Mouse (Mus musculus): ENCODE measurements around the gene Qrich1. TPM values are rescaled to one million over a fixed set of nuclear protein-coding genes. Genes with fewer than 3 reads are reported as not detected.

Qrich1 gene
- polyA plus RNA-seq, 1 experiment = 44.0 TPM

GRCm38 (mm10) chr9:108577934-108578544 lies 61.4 kb downstream of the Qrich1 start:
- peaks cover 3% of the 10 kb centered on the region for H3K79me2 ChIP-seq (ENCODE audit: control insufficient read depth, insufficient read depth)
- peak overlapping the region; percentile 93 for H3K4me2 ChIP-seq (ENCODE audit: low read depth)
- H3K27me3 ChIP-seq (ENCODE audit: control insufficient read depth, insufficient read depth, insufficient read length) = no peaks in the 10 kb centered on the region
- H3K36me3 ChIP-seq (ENCODE audit: control insufficient read depth, insufficient read depth) = no peaks in the 10 kb centered on the region
- TF ChIP-seq MAX (IDR thresholded peaks at IDR 0.05; ENCODE audit: low read depth) (no peak), POLR2A (IDR thresholded peaks at IDR 0.05; ENCODE audit: insufficient read length, low read depth) (no peak)
- peak overlapping the region; percentile 82 for H3K4me3 ChIP-seq
- H3ac ChIP-seq (ENCODE audit: control insufficient read depth, insufficient read length) = peak overlapping the region; percentile 64

GRCm38 (mm10) chr9:108578545-108579343 lies 62.1 kb downstream of the Qrich1 start, which contains the start of gene Wdr6:
Gene Wdr6 (minus strand): TSS chr9:108578739.
- peaks cover 3% of the 10 kb centered on the region for H3K79me2 ChIP-seq (ENCODE audit: control insufficient read depth, insufficient read depth)
- peak within 1 kb of the TSS; percentile 93 for H3K4me2 ChIP-seq (ENCODE audit: low read depth)
- peak within 1 kb of the TSS; percentile 82 for H3K4me3 ChIP-seq
- TF ChIP-seq USF1 (IDR thresholded peaks at IDR 0.05; ENCODE audit: low read depth) (no peak), POLR2A (IDR thresholded peaks at IDR 0.05; ENCODE audit: insufficient read length, low read depth) (peak; percentile 75), POLR2AphosphoS2 (IDR thresholded peaks at IDR 0.05; ENCODE audit: insufficient read length, low read depth) (peak; percentile 71)
- H3K36me3 ChIP-seq (ENCODE audit: control insufficient read depth, insufficient read depth) = no peaks in the 10 kb centered on the region
- H3ac ChIP-seq (ENCODE audit: control insufficient read depth, insufficient read length) = peak within 1 kb of the TSS; percentile 64
- H3K27me3 ChIP-seq (ENCODE audit: control insufficient read depth, insufficient read depth, insufficient read length) = no peaks in the 10 kb centered on the region

GRCm38 (mm10) chr9:108579344-108579690 lies 62.7 kb downstream of the Qrich1 start:
- H3K36me3 ChIP-seq (ENCODE audit: control insufficient read depth, insufficient read depth) = no peaks in the 10 kb centered on the region

GRCm38 (mm10) chr9:108587571-108588180 lies 71.1 kb downstream of the Qrich1 start:
- Histone ChIP-seq H3K79me2 (ENCODE audit: control insufficient read depth, insufficient read depth) (no peaks in the 10 kb centered on the region), H3ac (ENCODE audit: control insufficient read depth, insufficient read length) (no peak overlapping the region), H3K4me3 (no peak overlapping the region), H3K36me3 (ENCODE audit: control insufficient read depth, insufficient read depth) (no peaks in the 10 kb centered on the region), H3K4me2 (ENCODE audit: low read depth) (no peak overlapping the region), H3K27me3 (ENCODE audit: control insufficient read depth, insufficient read depth, insufficient read length) (no peaks in the 10 kb centered on the region)
- TF ChIP-seq SRF (IDR thresholded peaks at IDR 0.05; ENCODE audit: control insufficient read depth, insufficient read length, low read depth) = no peak
- TF ChIP-seq REST (IDR thresholded peaks at IDR 0.05; ENCODE audit: insufficient read depth, insufficient read length) = no peak
- no peak for TF ChIP-seq CEBPB (IDR thresholded peaks at IDR 0.05; ENCODE audit: insufficient read depth, poor library complexity, severe bottlenecking)
- TF ChIP-seq MYOG (IDR thresholded peaks at IDR 0.05; ENCODE audit: control insufficient read depth in 1 of 3, insufficient read depth in 1 of 3, insufficient read length in 2 of 3, low read depth in 2 of 3) = no peak
- TF ChIP-seq POLR2AphosphoS2 (IDR thresholded peaks at IDR 0.05; ENCODE audit: insufficient read length, low read depth) = no peak
- TF ChIP-seq POLR2A (IDR thresholded peaks at IDR 0.05; ENCODE audit: insufficient read length, low read depth) = no peak
- TF ChIP-seq USF1 (IDR thresholded peaks at IDR 0.05; ENCODE audit: low read depth) = no peak
- TF ChIP-seq MYOD1 (IDR thresholded peaks at IDR 0.05; ENCODE audit: control insufficient read depth in 1 of 3, insufficient read length in 2 of 3, low read depth in 2 of 3) = no peak
- no peak for TF ChIP-seq TCF3 (IDR thresholded peaks at IDR 0.05; ENCODE audit: insufficient read length, low read depth)
- no peak for TF ChIP-seq E2F4 (IDR thresholded peaks at IDR 0.05; ENCODE audit: insufficient read depth)
- TF ChIP-seq MAX (IDR thresholded peaks at IDR 0.05; ENCODE audit: low read depth) = no peak
- TF ChIP-seq TCF12 (IDR thresholded peaks at IDR 0.05; ENCODE audit: insufficient read depth, poor library complexity, severe bottlenecking) = no peak

More at GRCm38 (mm10) chr9:108579344-108579690, 62.7 kb downstream of the Qrich1 start:
- Histone ChIP-seq H3ac (ENCODE audit: control insufficient read depth, insufficient read length) (peak overlapping the region; percentile 64), H3K4me2 (ENCODE audit: low read depth) (peak overlapping the region; percentile 93), H3K4me3 (peak overlapping the region; percentile 82), H3K79me2 (ENCODE audit: control insufficient read depth, insufficient read depth) (peaks cover 3% of the 10 kb centered on the region), H3K27me3 (ENCODE audit: control insufficient read depth, insufficient read depth, insufficient read length) (no peaks in the 10 kb centered on the region)
- TF ChIP-seq REST (IDR thresholded peaks at IDR 0.05; ENCODE audit: insufficient read depth, insufficient read length) (no peak), POLR2AphosphoS2 (IDR thresholded peaks at IDR 0.05; ENCODE audit: insufficient read length, low read depth) (no peak), USF1 (IDR thresholded peaks at IDR 0.05; ENCODE audit: low read depth) (no peak), MYOD1 (IDR thresholded peaks at IDR 0.05; ENCODE audit: control insufficient read depth in 1 of 3, insufficient read length in 2 of 3, low read depth in 2 of 3) (no peak), MAX (IDR thresholded peaks at IDR 0.05; ENCODE audit: low read depth) (no peak), E2F4 (IDR thresholded peaks at IDR 0.05; ENCODE audit: insufficient read depth) (no peak), CEBPB (IDR thresholded peaks at IDR 0.05; ENCODE audit: insufficient read depth, poor library complexity, severe bottlenecking) (no peak), TCF3 (IDR thresholded peaks at IDR 0.05; ENCODE audit: insufficient read length, low read depth) (no peak), SRF (IDR thresholded peaks at IDR 0.05; ENCODE audit: control insufficient read depth, insufficient read length, low read depth) (no peak)

GRCm38 (mm10) chr9:108589229-108589628 lies 72.6 kb downstream of the Qrich1 start:
- no peak overlapping the region for H3K4me3 ChIP-seq
- H3K79me2 ChIP-seq (ENCODE audit: control insufficient read depth, insufficient read depth) = no peaks in the 10 kb centered on the region
- no peaks in the 10 kb centered on the region for H3K27me3 ChIP-seq (ENCODE audit: control insufficient read depth, insufficient read depth, insufficient read length)
- H3ac ChIP-seq (ENCODE audit: control insufficient read depth, insufficient read length) = no peak overlapping the region
- no peak overlapping the region for H3K4me2 ChIP-seq (ENCODE audit: low read depth)
- H3K36me3 ChIP-seq (ENCODE audit: control insufficient read depth, insufficient read depth) = no peaks in the 10 kb centered on the region
- TF ChIP-seq E2F4 (IDR thresholded peaks at IDR 0.05; ENCODE audit: insufficient read depth) (no peak), MAX (IDR thresholded peaks at IDR 0.05; ENCODE audit: low read depth) (no peak), POLR2A (IDR thresholded peaks at IDR 0.05; ENCODE audit: insufficient read length, low read depth) (no peak), REST (IDR thresholded peaks at IDR 0.05; ENCODE audit: insufficient read depth, insufficient read length) (no peak), SRF (IDR thresholded peaks at IDR 0.05; ENCODE audit: control insufficient read depth, insufficient read length, low read depth) (no peak), MYOG (IDR thresholded peaks at IDR 0.05; ENCODE audit: control insufficient read depth in 1 of 3, insufficient read depth in 1 of 3, insufficient read length in 2 of 3, low read depth in 2 of 3) (no peak), TCF3 (IDR thresholded peaks at IDR 0.05; ENCODE audit: insufficient read length, low read depth) (no peak), USF1 (IDR thresholded peaks at IDR 0.05; ENCODE audit: low read depth) (no peak), TCF12 (IDR thresholded peaks at IDR 0.05; ENCODE audit: insufficient read depth, poor library complexity, severe bottlenecking) (no peak), POLR2AphosphoS2 (IDR thresholded peaks at IDR 0.05; ENCODE audit: insufficient read length, low read depth) (no peak), MYOD1 (IDR thresholded peaks at IDR 0.05; ENCODE audit: control insufficient read depth in 1 of 3, insufficient read length in 2 of 3, low read depth in 2 of 3) (no peak), CEBPB (IDR thresholded peaks at IDR 0.05; ENCODE audit: insufficient read depth, poor library complexity, severe bottlenecking) (no peak)
